Mouse (Mus musculus) stomach, embryonic 14.5 days (tissue): ENCODE data around the gene Ppp2r5a. TPM values are rescaled to one million over a fixed set of nuclear protein-coding genes. Genes with fewer than 3 reads are reported as not detected.

ENCODE experiments used
- ATAC-seq: fragments of 200-750 bp; cut with Nextera tagmentation; 2 replicates; pipeline ENCODE4 v1.8.0; 2017; ENCODE audit warnings: low read depth, moderate TSS enrichment; ENCODE audit not compliant: insufficient number of reproducible peaks, insufficient read depth, low FRiP score
- H3K27ac ChIP-seq: fragments of 300-500 bp; sonication (generic); 2 replicates; pipeline ENCODE4 v1.5.1; 2014; ENCODE audit warnings: mild to moderate bottlenecking, low read length, moderate library complexity, mixed read lengths
- H3K27me3 ChIP-seq: fragments of 300-500 bp; sonication (generic); 2 replicates; pipeline ENCODE4 v1.6.1; 2014; ENCODE audit warnings: low read length, control low read depth, mixed read lengths; ENCODE audit not compliant: control insufficient read depth, insufficient read depth
- H3K36me3 ChIP-seq: fragments of 300-500 bp; sonication (generic); 2 replicates; pipeline ENCODE4 v1.6.1; 2014; ENCODE audit warnings: mild to moderate bottlenecking, control low read depth, low read length, moderate library complexity, mixed read lengths; ENCODE audit not compliant: control insufficient read depth, insufficient read depth
- H3K4me1 ChIP-seq: fragments of 300-500 bp; sonication (generic); 2 replicates; pipeline ENCODE4 v1.6.1; 2014; ENCODE audit warnings: low read length, control low read depth, mixed read lengths; ENCODE audit not compliant: control insufficient read depth, insufficient read depth
- H3K4me2 ChIP-seq: fragments of 300-500 bp; sonication (generic); replicated peaks from 2 replicates; pipeline ENCODE4 v1.6.1; 2014; ENCODE audit warnings: low read depth, low read length, control low read depth
- H3K4me3 ChIP-seq: fragments of 300-500 bp; sonication (generic); 2 replicates; pipeline ENCODE4 v1.5.1; 2014; ENCODE audit warnings: low read depth, low read length, control low read depth
- H3K9ac ChIP-seq: fragments of 300-500 bp; sonication (generic); replicated peaks from 2 replicates; pipeline ENCODE4 v1.6.1; 2014; ENCODE audit warnings: low read depth, mild to moderate bottlenecking, control low read depth, low read length, moderate library complexity, mixed read lengths
- H3K9me3 ChIP-seq: fragments of 300-500 bp; sonication (generic); 2 replicates; pipeline ENCODE4 v1.6.1; 2016; ENCODE audit warnings: low read depth, low read length, control low read depth; ENCODE audit not compliant: control insufficient read depth
- WGBS: fragments of 180-500 bp; shearing (Covaris S2); extraction: QIAGEN DNeasy Blood & Tissue Kit; methylation state at CpG from one replicate; pipeline ENCODE4 v1.1.7; 2014; 5-methylcytosine and 5-hydroxymethylcytosine counted together
- polyA plus RNA-seq: library from polyadenylated mRNA; unstranded; fragments of >200 nt; fragmentation: Nextera tagmentation; extraction: Ambion mirVana; gene quantifications from 2 replicates; pipeline ENCODE4 v1.2.1, GENCODE M21; 2014

Ppp2r5a gene
- polyA plus RNA-seq, 1 experiment from 2014 or later, result 22.5 TPM

DNA sequence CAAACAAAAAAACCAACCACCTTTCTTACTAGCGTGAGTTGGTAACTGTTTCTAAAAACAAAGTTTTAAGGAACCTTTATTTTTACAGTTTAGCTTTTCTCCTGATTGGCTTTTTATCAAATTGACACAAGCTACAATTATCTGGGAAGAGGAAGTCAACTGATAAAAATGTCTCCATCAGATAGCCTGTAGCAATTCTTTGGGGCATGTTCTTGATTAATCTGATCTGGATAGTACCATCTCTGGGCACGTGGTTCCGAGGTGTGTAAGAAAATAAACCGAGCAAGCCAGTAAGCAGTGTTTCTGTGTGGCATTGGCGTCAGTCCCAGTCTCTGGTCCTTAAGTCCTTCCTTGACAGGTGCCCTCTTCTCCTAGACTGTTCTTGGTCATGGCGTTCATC lies 40.7 kb downstream of the Ppp2r5a start:
- Histone ChIP-seq H3K4me1 (no peaks in the 10 kb centered on the region), H3K9ac (no peak overlapping the region), H3K27ac (no peak overlapping the region), H3K36me3 (peaks cover 20% of the 10 kb centered on the region; the same call in 1 of the 2 replicates), H3K4me2 (no peak overlapping the region), H3K27me3 (no peaks in the 10 kb centered on the region), H3K4me3 (no peak overlapping the region), H3K9me3 (no peaks in the 10 kb centered on the region)
- no peak for ATAC-seq
- 91% methylated on average over 6 of the region's 6 CpGs for WGBS

DNA sequence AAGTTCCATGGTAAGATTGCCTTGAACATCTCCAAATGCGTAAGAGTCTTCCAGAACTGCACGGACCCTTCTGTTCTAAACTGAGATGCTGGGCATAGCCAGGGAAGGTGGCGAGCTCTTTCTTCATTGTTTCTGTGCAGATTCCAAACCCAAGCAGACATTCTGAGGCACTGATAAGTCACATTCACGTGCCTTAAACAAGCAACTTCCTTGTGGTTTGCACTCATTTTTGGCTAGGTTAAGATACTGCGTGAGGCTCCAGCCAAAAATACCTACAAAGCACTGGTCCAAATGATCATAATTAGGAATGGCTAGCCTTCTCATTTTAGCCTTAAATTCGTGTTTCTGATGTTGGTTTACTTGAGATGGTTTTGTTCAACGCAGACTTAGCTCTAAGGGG lies 43.6 kb downstream of the Ppp2r5a start:
- 88% methylated on average over 7 of the region's 7 CpGs for WGBS
- no peak for ATAC-seq
- H3K36me3 ChIP-seq, result peaks cover 39% of the 10 kb centered on the region
- H3K27me3 ChIP-seq, result no peaks in the 10 kb centered on the region
- H3K27ac ChIP-seq, result no peak overlapping the region
- H3K4me3 ChIP-seq, result no peak overlapping the region
- no peak overlapping the region for H3K9ac ChIP-seq
- no peaks in the 10 kb centered on the region for H3K9me3 ChIP-seq
- H3K4me2 ChIP-seq, result no peak overlapping the region
- H3K4me1 ChIP-seq, result no peaks in the 10 kb centered on the region

DNA sequence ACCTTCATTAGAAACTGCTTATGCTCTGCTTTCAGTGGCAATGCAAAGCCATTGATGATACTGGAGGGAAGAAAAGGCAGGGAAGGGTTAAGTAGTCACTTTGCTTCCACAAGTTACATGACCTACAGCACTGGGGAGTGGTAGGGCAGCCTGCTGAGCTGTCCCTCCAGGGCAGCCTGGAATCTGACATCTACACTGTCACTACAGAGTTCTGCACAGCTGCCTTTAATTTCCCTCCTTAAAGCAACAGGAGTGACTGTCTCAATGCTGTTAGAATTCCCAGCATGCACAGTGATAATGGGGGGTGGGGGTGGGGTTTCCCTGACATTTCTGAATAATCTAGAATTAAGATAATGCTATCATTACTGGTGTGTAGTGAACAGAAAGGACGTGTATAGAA lies 46.1 kb downstream of the Ppp2r5a start:
- no peak for ATAC-seq
- WGBS, result 79% methylated on average over 1 of the region's 1 CpGs
- H3K36me3 ChIP-seq, result peaks cover 53% of the 10 kb centered on the region

DNA sequence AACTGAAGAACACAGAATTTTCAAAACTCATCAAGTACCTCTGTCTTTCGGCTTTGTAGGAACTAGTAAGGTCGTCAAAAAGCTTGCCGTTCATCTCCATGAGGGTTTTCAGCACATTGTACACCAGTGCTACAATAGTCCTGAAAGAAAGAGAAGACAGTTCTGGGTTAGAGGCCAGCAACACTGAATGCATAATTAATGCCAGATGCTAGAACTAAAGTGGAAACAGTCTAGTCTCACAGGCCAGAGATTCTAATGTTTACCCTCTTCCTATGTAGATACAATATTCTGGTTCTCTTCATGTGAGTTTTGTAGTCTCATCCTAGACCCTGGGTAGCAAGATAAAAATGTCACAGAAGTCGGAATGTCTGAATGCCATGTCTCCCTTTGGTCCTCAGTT lies 49.2 kb downstream of the Ppp2r5a start:
- ATAC-seq, result no peak
- H3K9ac ChIP-seq, result no peak overlapping the region
- H3K27ac ChIP-seq, result no peak overlapping the region
- WGBS, result 96% methylated on average over 4 of the region's 4 CpGs
- H3K27me3 ChIP-seq, result no peaks in the 10 kb centered on the region
- H3K4me1 ChIP-seq, result peaks cover 6% of the 10 kb centered on the region; the same call in 1 of the 2 replicates
- no peaks in the 10 kb centered on the region for H3K9me3 ChIP-seq
- no peak overlapping the region for H3K4me3 ChIP-seq
- peaks cover 52% of the 10 kb centered on the region for H3K36me3 ChIP-seq
- H3K4me2 ChIP-seq, result no peak overlapping the region

More for the DNA sequence above, 46.1 kb downstream of the Ppp2r5a start:
- no peak overlapping the region for H3K4me3 ChIP-seq
- no peaks in the 10 kb centered on the region for H3K9me3 ChIP-seq
- no peaks in the 10 kb centered on the region for H3K4me1 ChIP-seq
- H3K27me3 ChIP-seq, result no peaks in the 10 kb centered on the region
- H3K27ac ChIP-seq, result no peak overlapping the region
- H3K9ac ChIP-seq, result no peak overlapping the region
- H3K4me2 ChIP-seq, result no peak overlapping the region

DNA sequence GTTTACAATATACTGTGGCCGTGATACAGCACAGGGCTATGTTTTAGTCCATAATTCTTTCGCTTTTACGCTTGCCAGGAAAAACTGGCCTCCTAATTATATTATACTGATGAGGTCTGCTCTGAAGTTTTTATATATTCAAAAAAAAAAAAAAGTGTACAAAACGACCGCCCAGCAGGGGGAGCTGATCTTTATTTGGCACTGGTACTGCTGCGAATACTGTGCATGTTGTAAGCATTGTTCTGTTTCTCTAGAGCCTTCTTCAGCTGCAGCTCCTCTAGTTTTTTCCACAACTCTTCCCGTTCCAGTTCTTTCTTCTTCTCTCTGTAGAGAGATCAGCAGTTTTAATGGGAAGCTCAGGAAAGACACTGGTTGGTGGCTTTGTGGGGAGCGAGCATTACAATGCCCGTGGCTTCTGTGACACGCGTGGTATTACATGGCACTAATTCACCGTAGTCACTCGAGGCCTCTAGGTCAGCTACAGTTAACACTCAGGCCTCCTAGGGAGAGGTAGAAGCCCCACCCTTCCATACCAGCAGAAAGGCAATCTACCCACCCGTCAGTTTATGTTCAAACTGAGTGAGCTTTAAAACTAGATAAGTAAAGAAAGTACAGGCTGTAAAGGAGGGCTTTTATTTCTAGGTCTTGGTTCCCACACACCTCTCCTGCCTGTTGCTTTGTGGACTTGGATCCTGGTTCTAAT lies 50.1 kb downstream of the Ppp2r5a start:
- no peak overlapping the region for H3K4me2 ChIP-seq
- H3K4me3 ChIP-seq, result no peak overlapping the region
- peaks cover 11% of the 10 kb centered on the region; the same call in 1 of the 2 replicates for H3K4me1 ChIP-seq
- peaks cover 47% of the 10 kb centered on the region for H3K36me3 ChIP-seq
- no peak overlapping the region for H3K27ac ChIP-seq
- no peak for ATAC-seq
- 62% methylated on average over 14 of the region's 14 CpGs for WGBS
- H3K27me3 ChIP-seq, result no peaks in the 10 kb centered on the region
- no peak overlapping the region for H3K9ac ChIP-seq
- H3K9me3 ChIP-seq, result no peaks in the 10 kb centered on the region

DNA sequence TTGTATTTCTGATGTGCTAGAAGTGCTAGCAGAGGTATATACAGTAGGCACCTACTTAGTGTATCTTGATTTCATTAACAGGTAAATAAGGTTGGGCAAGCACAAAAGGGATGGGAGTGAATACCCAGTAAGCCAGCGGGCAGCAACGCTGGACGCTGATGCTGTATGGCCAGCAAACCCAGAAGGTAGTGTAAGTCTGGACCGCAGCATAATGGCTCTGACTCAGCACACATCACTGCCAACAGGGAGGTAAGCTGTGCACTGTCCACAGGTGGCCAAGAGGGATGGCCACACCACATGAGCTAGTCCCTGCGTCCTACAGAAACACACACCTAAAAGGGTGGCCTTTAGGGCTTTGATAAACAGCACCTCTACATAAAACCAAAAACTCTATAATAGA lies 52.7 kb downstream of the Ppp2r5a start:
- WGBS, result 90% methylated on average over 5 of the region's 5 CpGs
- H3K27ac ChIP-seq, result no peak overlapping the region
- ATAC-seq, result no peak

DNA sequence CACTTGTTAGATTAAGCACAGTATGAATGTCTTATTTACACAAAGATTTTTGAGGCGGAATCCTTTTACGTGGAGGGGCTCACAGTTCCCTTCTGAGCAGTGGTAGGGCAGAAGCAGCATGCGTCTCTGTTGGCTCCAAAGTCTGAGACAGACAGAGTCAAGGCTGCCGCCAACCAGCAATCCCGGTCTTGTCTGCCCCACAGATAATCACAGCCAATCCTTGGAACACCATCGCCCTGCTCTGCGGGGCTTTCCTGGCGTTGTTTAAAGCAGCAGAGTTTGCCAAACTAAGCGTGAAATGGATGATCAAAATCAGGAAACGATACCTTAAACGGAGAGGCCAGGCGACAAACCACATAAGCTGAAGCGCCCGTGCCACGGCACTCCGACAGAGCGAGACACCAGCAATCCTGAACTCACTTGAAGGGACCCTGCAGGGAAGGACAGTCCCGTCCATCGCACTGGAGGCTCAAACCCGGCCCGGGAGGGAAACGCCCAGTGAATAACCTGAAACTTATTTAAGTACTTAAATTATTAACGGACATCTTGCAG lies 53.5 kb downstream of the Ppp2r5a start:
- no peaks in the 10 kb centered on the region for H3K9me3 ChIP-seq
- no peak overlapping the region for H3K9ac ChIP-seq
- no peak overlapping the region for H3K4me3 ChIP-seq
- peaks cover 11% of the 10 kb centered on the region; the same call in 1 of the 2 replicates for H3K4me1 ChIP-seq
- 72% methylated on average over 23 of the region's 23 CpGs for WGBS
- no peaks in the 10 kb centered on the region for H3K27me3 ChIP-seq
- ATAC-seq, result no peak
- H3K36me3 ChIP-seq, result peaks cover 36% of the 10 kb centered on the region
- H3K27ac ChIP-seq, result peak overlapping the region; percentile 45; the same call in 1 of the 2 replicates
- no peak overlapping the region for H3K4me2 ChIP-seq

More for the DNA sequence above, 52.7 kb downstream of the Ppp2r5a start:
- no peak overlapping the region for H3K4me2 ChIP-seq
- H3K36me3 ChIP-seq, result peaks cover 39% of the 10 kb centered on the region
- no peak overlapping the region for H3K9ac ChIP-seq
- H3K4me3 ChIP-seq, result no peak overlapping the region
- peaks cover 11% of the 10 kb centered on the region; the same call in 1 of the 2 replicates for H3K4me1 ChIP-seq
- H3K27me3 ChIP-seq, result no peaks in the 10 kb centered on the region
- H3K9me3 ChIP-seq, result no peaks in the 10 kb centered on the region

DNA sequence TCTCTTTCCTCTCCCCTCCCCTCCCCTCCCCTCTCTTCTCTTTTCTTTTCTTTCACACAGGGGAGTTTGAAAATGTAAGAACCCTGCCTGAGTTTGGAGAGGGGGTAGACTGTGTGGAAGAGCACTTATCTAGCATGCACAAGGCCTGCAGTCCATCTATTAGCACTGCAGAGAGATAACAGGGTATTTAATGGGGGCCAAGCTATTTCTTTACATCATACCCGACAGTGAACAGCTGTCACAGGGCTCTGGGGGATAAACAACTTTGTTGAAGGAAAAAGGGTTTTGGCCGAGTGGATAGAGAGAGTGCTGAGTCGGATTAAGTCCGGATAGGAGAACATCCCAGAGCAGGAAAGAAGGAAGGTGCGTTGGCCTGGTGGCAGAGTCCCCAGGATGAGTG lies 54.1 kb downstream of the Ppp2r5a start:
- peak overlapping the region; percentile 45; the same call in 1 of the 2 replicates for H3K27ac ChIP-seq
- H3K9ac ChIP-seq, result no peak overlapping the region
- 26% methylated on average over 5 of the region's 5 CpGs for whole genome bisulfite sequencing
- no peak for ATAC-seq
- H3K4me1 ChIP-seq, result peaks cover 11% of the 10 kb centered on the region; the same call in 1 of the 2 replicates
- no peaks in the 10 kb centered on the region for H3K27me3 ChIP-seq
- peaks cover 30% of the 10 kb centered on the region for H3K36me3 ChIP-seq
- H3K4me3 ChIP-seq, result no peak overlapping the region
- no peaks in the 10 kb centered on the region for H3K9me3 ChIP-seq
- no peak overlapping the region for H3K4me2 ChIP-seq
